Mouse (Mus musculus) lung, postnatal 0 days (tissue): ENCODE data around the gene Cracr2b.

ENCODE experiments used
- CTCF ChIP-seq: IDR thresholded peaks from 2 replicates; pipeline ENCODE4 v1.5.1; 2016; ENCODE audit warnings: antibody characterized with exemption, mild to moderate bottlenecking
- EP300 ChIP-seq: IDR thresholded peaks from 2 replicates; pipeline ENCODE4 v1.6.1; 2016; ENCODE audit warnings: antibody characterized with exemption, mild to moderate bottlenecking, control low read depth

GRCm38 (mm10) chr7:141462333-141462821, 1.5 kb downstream of the Cracr2b start:
- no peak for TF ChIP-seq CTCF
- TF ChIP-seq EP300 = no peak
